Mouse (Mus musculus): ENCODE data around the gene Gli3. TPM values are rescaled to one million over a fixed set of nuclear protein-coding genes. Genes with fewer than 3 reads are reported as not detected.
A peak's percentile ranks its signal among the peaks of the same experiment; 100 is the strongest.

Gene Gli3
- polyA plus RNA-seq, 1 experiment from 2014 or later: 32.6 TPM

- no peaks in the 10 kb centered on the region for H3K27me3 ChIP-seq (ENCODE audit: control insufficient read depth, insufficient read depth, low read length)
- ATAC-seq (replicated peaks; ENCODE audit: insufficient number of reproducible peaks, low FRiP score, low TSS enrichment, low read depth) (no peak), DNase-seq (ENCODE audit: low spot score) (no peak)
- H3K9ac ChIP-seq (replicated peaks; ENCODE audit: low read length): no peak overlapping the region
- no peak overlapping the region for H3K4me3 ChIP-seq (ENCODE audit: low read depth, low read length)
- no peaks in the 10 kb centered on the region for H3K36me3 ChIP-seq (replicated peaks; ENCODE audit: control insufficient read depth, insufficient read depth, low read depth, low read length)
- no peaks in the 10 kb centered on the region for H3K4me1 ChIP-seq (ENCODE audit: control insufficient read depth, insufficient read depth, low read length)
- H3K27ac ChIP-seq (replicated peaks; ENCODE audit: low read depth, low read length): no peak overlapping the region
- H3K4me2 ChIP-seq (ENCODE audit: low read depth, low read length): no peak overlapping the region
- H3K9me3 ChIP-seq (replicated peaks; ENCODE audit: control insufficient read depth, low read length): no peaks in the 10 kb centered on the region
- 89% methylated on average over 6 of the region's 6 CpGs for WGBS
Observed at GRCm38 (mm10) chr13:15699116-15699515, 236.1 kb downstream of the Gli3 start.

DNA sequence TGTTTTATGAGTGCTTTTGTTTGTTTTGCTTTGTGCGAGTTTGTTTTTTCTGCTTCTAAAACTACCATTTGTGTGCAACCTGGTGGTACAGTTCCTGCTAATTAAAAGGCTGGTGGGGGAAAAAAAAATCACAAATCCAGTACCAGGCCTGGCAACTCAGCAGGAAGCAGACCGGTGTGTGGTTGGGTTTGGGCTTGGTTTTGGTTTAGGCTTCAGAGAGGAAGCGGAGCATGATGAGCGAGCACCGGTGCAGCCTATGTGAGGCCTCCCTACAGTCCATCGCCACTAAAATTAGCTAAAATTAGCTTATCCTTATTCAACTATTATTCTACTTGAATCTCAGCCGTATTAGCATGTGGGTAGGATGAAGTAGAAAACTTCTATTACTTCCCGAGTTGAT, 241.6 kb downstream of the Gli3 start:
- H3K36me3 ChIP-seq (replicated peaks; ENCODE audit: control insufficient read depth, insufficient read depth, low read depth, low read length): no peaks in the 10 kb centered on the region
- no peak overlapping the region for H3K27ac ChIP-seq (replicated peaks; ENCODE audit: low read depth, low read length)
- H3K9ac ChIP-seq (replicated peaks; ENCODE audit: low read length): no peak overlapping the region
- no peak overlapping the region for H3K4me3 ChIP-seq (ENCODE audit: low read depth, low read length)
- 86% methylated on average over 8 of the region's 8 CpGs for WGBS
- DNase-seq (ENCODE audit: low spot score) (no peak), ATAC-seq (replicated peaks; ENCODE audit: insufficient number of reproducible peaks, low FRiP score, low TSS enrichment, low read depth) (no peak)
- H3K4me1 ChIP-seq (ENCODE audit: control insufficient read depth, insufficient read depth, low read length): no peaks in the 10 kb centered on the region
- no peaks in the 10 kb centered on the region for H3K27me3 ChIP-seq (ENCODE audit: control insufficient read depth, insufficient read depth, low read length)
- no peak overlapping the region for H3K4me2 ChIP-seq (ENCODE audit: low read depth, low read length)
- H3K9me3 ChIP-seq (replicated peaks; ENCODE audit: control insufficient read depth, low read length): no peaks in the 10 kb centered on the region

GRCm38 (mm10) chr13:15707481-15707881, 244.4 kb downstream of the Gli3 start:
- Histone ChIP-seq H3K27ac (replicated peaks; ENCODE audit: low read depth, low read length) (no peak overlapping the region), H3K36me3 (replicated peaks; ENCODE audit: control insufficient read depth, insufficient read depth, low read depth, low read length) (no peaks in the 10 kb centered on the region), H3K4me3 (ENCODE audit: low read depth, low read length) (no peak overlapping the region), H3K9me3 (replicated peaks; ENCODE audit: control insufficient read depth, low read length) (no peaks in the 10 kb centered on the region), H3K9ac (replicated peaks; ENCODE audit: low read length) (no peak overlapping the region), H3K4me2 (ENCODE audit: low read depth, low read length) (no peak overlapping the region), H3K27me3 (ENCODE audit: control insufficient read depth, insufficient read depth, low read length) (no peaks in the 10 kb centered on the region), H3K4me1 (ENCODE audit: control insufficient read depth, insufficient read depth, low read length) (no peaks in the 10 kb centered on the region)
- peak; percentile 38 for DNase-seq (ENCODE audit: low spot score)
- 32% methylated on average over 4 of the region's 4 CpGs for WGBS
- ATAC-seq (replicated peaks; ENCODE audit: insufficient number of reproducible peaks, low FRiP score, low TSS enrichment, low read depth): peak; percentile 82

GRCm38 (mm10) chr13:15713486-15713885, 250.5 kb downstream of the Gli3 start:
- Histone ChIP-seq H3K4me2 (ENCODE audit: low read depth, low read length) (no peak overlapping the region), H3K4me3 (ENCODE audit: low read depth, low read length) (no peak overlapping the region), H3K36me3 (replicated peaks; ENCODE audit: control insufficient read depth, insufficient read depth, low read depth, low read length) (no peaks in the 10 kb centered on the region), H3K9ac (replicated peaks; ENCODE audit: low read length) (no peak overlapping the region), H3K4me1 (ENCODE audit: control insufficient read depth, insufficient read depth, low read length) (no peaks in the 10 kb centered on the region), H3K27me3 (ENCODE audit: control insufficient read depth, insufficient read depth, low read length) (no peaks in the 10 kb centered on the region), H3K27ac (replicated peaks; ENCODE audit: low read depth, low read length) (no peak overlapping the region), H3K9me3 (replicated peaks; ENCODE audit: control insufficient read depth, low read length) (no peaks in the 10 kb centered on the region)
- ATAC-seq (replicated peaks; ENCODE audit: insufficient number of reproducible peaks, low FRiP score, low TSS enrichment, low read depth) (no peak), DNase-seq (ENCODE audit: low spot score) (no peak)
- 88% methylated on average over 7 of the region's 7 CpGs for WGBS

DNA sequence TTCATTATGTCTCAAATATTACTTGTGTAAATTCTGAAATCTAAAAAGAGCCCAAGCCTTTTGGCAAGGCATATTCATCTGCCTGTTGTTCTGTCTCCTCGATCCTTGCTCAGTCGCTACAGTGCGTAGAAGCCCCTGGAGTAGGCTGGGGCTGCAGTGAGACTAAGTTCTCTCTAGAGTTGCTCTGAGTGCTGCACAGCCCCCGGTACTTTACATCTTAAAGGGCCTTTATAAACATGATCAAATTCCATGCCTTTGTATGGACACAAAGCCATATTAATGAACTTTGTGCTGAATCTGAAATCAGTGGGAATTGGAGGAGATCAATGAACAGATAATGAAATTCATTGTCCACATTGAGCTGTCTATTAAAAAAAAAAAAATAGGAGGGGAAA, 251.3 kb downstream of the Gli3 start:
- Histone ChIP-seq H3K4me3 (ENCODE audit: low read depth, low read length) (no peak overlapping the region), H3K36me3 (replicated peaks; ENCODE audit: control insufficient read depth, insufficient read depth, low read depth, low read length) (no peaks in the 10 kb centered on the region), H3K4me1 (ENCODE audit: control insufficient read depth, insufficient read depth, low read length) (no peaks in the 10 kb centered on the region), H3K9me3 (replicated peaks; ENCODE audit: control insufficient read depth, low read length) (no peaks in the 10 kb centered on the region), H3K27ac (replicated peaks; ENCODE audit: low read depth, low read length) (no peak overlapping the region), H3K9ac (replicated peaks; ENCODE audit: low read length) (no peak overlapping the region), H3K27me3 (ENCODE audit: control insufficient read depth, insufficient read depth, low read length) (no peaks in the 10 kb centered on the region), H3K4me2 (ENCODE audit: low read depth, low read length) (no peak overlapping the region)
- ATAC-seq (replicated peaks; ENCODE audit: insufficient number of reproducible peaks, low FRiP score, low TSS enrichment, low read depth) (0 out of 2 replicates have a peak, but pooled peaks have one; percentile 60), DNase-seq (ENCODE audit: low spot score) (peak; percentile 11)
- WGBS: 67% methylated on average over 4 of the region's 4 CpGs

DNA sequence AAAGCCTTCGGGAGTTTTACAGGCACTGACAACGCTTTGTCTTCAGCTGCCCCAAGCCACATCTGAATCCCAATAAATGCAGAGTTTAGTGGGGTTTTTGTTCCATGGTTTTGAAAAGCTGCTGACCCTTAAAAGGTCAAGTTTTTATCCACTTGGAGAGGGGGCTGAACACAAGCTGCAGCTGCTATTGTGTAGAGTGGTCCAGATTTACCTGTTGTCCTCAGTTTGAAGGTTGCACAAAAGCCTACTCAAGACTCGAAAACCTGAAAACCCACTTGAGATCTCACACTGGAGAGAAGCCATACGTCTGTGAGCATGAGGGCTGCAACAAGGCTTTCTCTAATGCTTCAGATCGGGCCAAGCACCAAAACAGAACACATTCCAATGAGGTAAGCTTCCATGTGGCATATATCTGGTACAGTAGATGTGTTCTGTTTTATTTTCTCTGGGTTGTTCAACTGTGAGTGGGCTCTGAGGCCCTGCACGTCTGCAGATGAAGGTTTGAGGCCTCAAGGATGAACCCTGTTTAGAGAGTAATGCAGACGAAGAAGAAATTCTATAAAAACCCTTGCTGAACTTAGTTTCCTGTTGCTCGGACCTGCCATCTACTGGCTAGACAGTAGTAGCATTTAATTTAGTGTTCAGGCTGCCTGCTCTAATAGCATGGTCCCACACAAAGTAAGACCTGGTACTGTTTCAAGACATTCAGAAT, 251.8 kb downstream of the Gli3 start:
- ATAC-seq (replicated peaks; ENCODE audit: insufficient number of reproducible peaks, low FRiP score, low TSS enrichment, low read depth): peak; percentile 74; the same call in 1 of the 2 replicates
- Histone ChIP-seq H3K4me2 (ENCODE audit: low read depth, low read length) (no peak overlapping the region), H3K9ac (replicated peaks; ENCODE audit: low read length) (no peak overlapping the region), H3K4me1 (ENCODE audit: control insufficient read depth, insufficient read depth, low read length) (no peaks in the 10 kb centered on the region), H3K4me3 (ENCODE audit: low read depth, low read length) (no peak overlapping the region), H3K27ac (replicated peaks; ENCODE audit: low read depth, low read length) (peak overlapping the region; percentile 47), H3K9me3 (replicated peaks; ENCODE audit: control insufficient read depth, low read length) (no peaks in the 10 kb centered on the region), H3K27me3 (ENCODE audit: control insufficient read depth, insufficient read depth, low read length) (no peaks in the 10 kb centered on the region), H3K36me3 (replicated peaks; ENCODE audit: control insufficient read depth, insufficient read depth, low read depth, low read length) (no peaks in the 10 kb centered on the region)
- 43% methylated on average over 8 of the region's 8 CpGs for WGBS
- DNase-seq (ENCODE audit: low spot score): peak; percentile 63

GRCm38 (mm10) chr13:15721446-15721845, 258.4 kb downstream of the Gli3 start:
- Histone ChIP-seq H3K4me2 (ENCODE audit: low read depth, low read length) (no peak overlapping the region), H3K9ac (replicated peaks; ENCODE audit: low read length) (no peak overlapping the region), H3K4me3 (ENCODE audit: low read depth, low read length) (no peak overlapping the region), H3K36me3 (replicated peaks; ENCODE audit: control insufficient read depth, insufficient read depth, low read depth, low read length) (peaks cover 16% of the 10 kb centered on the region), H3K4me1 (ENCODE audit: control insufficient read depth, insufficient read depth, low read length) (no peaks in the 10 kb centered on the region), H3K27me3 (ENCODE audit: control insufficient read depth, insufficient read depth, low read length) (no peaks in the 10 kb centered on the region), H3K27ac (replicated peaks; ENCODE audit: low read depth, low read length) (no peak overlapping the region), H3K9me3 (replicated peaks; ENCODE audit: control insufficient read depth, low read length) (no peaks in the 10 kb centered on the region)
- no peak for DNase-seq (ENCODE audit: low spot score)
- 84% methylated on average over 1 of the region's 1 CpGs for WGBS
- ATAC-seq (replicated peaks; ENCODE audit: insufficient number of reproducible peaks, low FRiP score, low TSS enrichment, low read depth): no peak

GRCm38 (mm10) chr13:15722766-15723379, 259.8 kb downstream of the Gli3 start:
- H3K4me1 ChIP-seq (ENCODE audit: control insufficient read depth, insufficient read depth, low read length): no peaks in the 10 kb centered on the region
- DNase-seq (ENCODE audit: low spot score) (no peak), ATAC-seq (replicated peaks; ENCODE audit: insufficient number of reproducible peaks, low FRiP score, low TSS enrichment, low read depth) (no peak)
- H3K4me3 ChIP-seq (ENCODE audit: low read depth, low read length): no peak overlapping the region
- H3K4me2 ChIP-seq (ENCODE audit: low read depth, low read length): no peak overlapping the region
- no peaks in the 10 kb centered on the region for H3K9me3 ChIP-seq (replicated peaks; ENCODE audit: control insufficient read depth, low read length)
- peaks cover 16% of the 10 kb centered on the region for H3K36me3 ChIP-seq (replicated peaks; ENCODE audit: control insufficient read depth, insufficient read depth, low read depth, low read length)
- H3K27ac ChIP-seq (replicated peaks; ENCODE audit: low read depth, low read length): no peak overlapping the region
- 93% methylated on average over 1 of the region's 1 CpGs for WGBS
- H3K27me3 ChIP-seq (ENCODE audit: control insufficient read depth, insufficient read depth, low read length): no peaks in the 10 kb centered on the region
- H3K9ac ChIP-seq (replicated peaks; ENCODE audit: low read length): no peak overlapping the region
